Mouse (Mus musculus) hindbrain, embryonic 11.5 days (tissue): Measurements from ENCODE around the gene Stau1. TPM values are rescaled to one million over a fixed set of nuclear protein-coding genes. Genes with fewer than 3 reads are reported as not detected.

Experiments used
- ATAC-seq: fragments of 200-750 bp; cut with Nextera tagmentation; 2 replicates; pipeline ENCODE4 v1.8.0; 2017; ENCODE audit warnings: mild to moderate bottlenecking, moderate TSS enrichment, moderate library complexity; ENCODE audit not compliant: low FRiP score
- DNase-seq: peaks from one replicate; pipeline ENCODE4 v3.0.0-alpha.2; 2015; ENCODE audit warnings: low spot score
- H3K27ac ChIP-seq: fragments of 300-500 bp; sonication (generic); 2 replicates; pipeline ENCODE4 v1.5.1; 2014; ENCODE audit warnings: mild to moderate bottlenecking, low read depth, low read length
- H3K27me3 ChIP-seq: fragments of 300-500 bp; sonication (generic); 2 replicates; pipeline ENCODE4 v1.6.1; 2014; ENCODE audit warnings: mild to moderate bottlenecking, low read length, moderate library complexity, mixed read lengths; ENCODE audit not compliant: control insufficient read depth, insufficient read depth
- H3K36me3 ChIP-seq: fragments of 300-500 bp; sonication (generic); 2 replicates; pipeline ENCODE4 v1.6.1; 2014; ENCODE audit warnings: mild to moderate bottlenecking, low read length, moderate library complexity, mixed read lengths; ENCODE audit not compliant: control insufficient read depth, insufficient read depth
- H3K4me1 ChIP-seq: fragments of 300-500 bp; sonication (generic); replicated peaks from 2 replicates; pipeline ENCODE4 v1.6.1; 2014; ENCODE audit warnings: low read length, mixed read lengths; ENCODE audit not compliant: control insufficient read depth, insufficient read depth
- H3K4me2 ChIP-seq: fragments of 300-500 bp; sonication (generic); replicated peaks from 2 replicates; pipeline ENCODE4 v1.6.1; 2014; ENCODE audit warnings: mild to moderate bottlenecking, low read depth, low read length
- H3K4me3 ChIP-seq: fragments of 300-500 bp; sonication (generic); 2 replicates; pipeline ENCODE4 v1.5.1; 2014; ENCODE audit warnings: low read depth, low read length
- H3K9ac ChIP-seq: fragments of 300-500 bp; sonication (generic); 2 replicates; pipeline ENCODE4 v1.6.1; 2014; ENCODE audit warnings: low read depth, low read length
- H3K9me3 ChIP-seq: fragments of 300-500 bp; sonication (generic); 2 replicates; pipeline ENCODE4 v1.6.1; 2016; ENCODE audit warnings: low read length; ENCODE audit not compliant: control insufficient read depth
- WGBS: fragments of 180-500 bp; shearing (Covaris S2); extraction: QIAGEN DNeasy Blood & Tissue Kit; methylation state at CpG from one replicate; pipeline ENCODE4 v1.1.7; 2014; 5-methylcytosine and 5-hydroxymethylcytosine counted together
- polyA plus RNA-seq: library from polyadenylated mRNA; unstranded; fragments of >200 nt; fragmentation: Nextera tagmentation; extraction: Ambion mirVana; gene quantifications from 2 replicates; pipeline ENCODE4 v1.2.1, GENCODE M21; 2014

Stau1 gene
- polyA plus RNA-seq, 1 experiment from 2014 or later: 93.0 TPM

DNA sequence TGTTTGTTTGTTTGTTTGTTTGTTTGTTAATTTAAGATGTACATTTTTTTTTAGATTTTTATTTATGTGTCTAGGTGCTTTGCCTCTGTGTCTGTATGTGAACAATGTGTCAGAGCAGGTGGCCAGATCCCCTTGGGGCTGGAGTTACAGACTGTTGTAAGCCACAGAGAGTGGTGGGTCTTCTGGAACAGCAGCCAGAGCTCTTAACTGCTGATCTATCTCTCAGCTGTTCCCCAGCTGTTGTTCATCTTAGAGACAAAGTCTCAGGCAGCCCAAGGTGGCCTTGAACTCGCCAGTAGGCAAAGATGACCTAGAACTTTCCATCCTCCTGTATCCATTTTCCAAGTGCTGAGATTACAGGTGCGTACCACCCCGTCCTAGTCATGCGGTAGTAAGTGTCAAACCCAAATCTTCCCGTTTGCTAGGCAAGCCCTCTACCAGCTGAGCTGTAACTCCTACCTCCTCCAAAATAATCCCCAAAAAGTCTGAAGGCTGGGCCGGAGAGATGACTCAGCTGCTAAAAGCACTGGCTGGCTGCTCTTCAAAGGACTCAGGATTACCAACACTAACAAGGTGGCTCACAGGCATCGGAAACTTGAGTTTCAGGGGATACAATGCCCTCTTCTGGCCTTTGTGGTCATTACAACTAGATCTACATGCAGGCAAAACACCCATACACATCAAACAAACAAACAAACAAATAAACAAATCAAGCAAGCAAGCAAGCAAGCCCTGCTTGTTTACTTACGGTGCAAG, 8.2 kb upstream of the Stau1 start:
- Histone ChIP-seq H3K27me3 (no peaks in the 10 kb centered on the region), H3K4me3 (no peak overlapping the region), H3K27ac (no peak overlapping the region), H3K9me3 (no peaks in the 10 kb centered on the region), H3K36me3 (no peaks in the 10 kb centered on the region), H3K4me1 (no peaks in the 10 kb centered on the region), H3K4me2 (no peak overlapping the region), H3K9ac (no peak overlapping the region)
- DNase-seq (peak; percentile 75), ATAC-seq (no peak)
- 53% methylated on average over 8 of the region's 8 CpGs for WGBS

- no peak overlapping the region for H3K4me3 ChIP-seq
- no peaks in the 10 kb centered on the region for H3K4me1 ChIP-seq
- no peaks in the 10 kb centered on the region for H3K36me3 ChIP-seq
- no peaks in the 10 kb centered on the region for H3K9me3 ChIP-seq
- no peak for ATAC-seq
- no peak overlapping the region for H3K27ac ChIP-seq
- DNase-seq: no peak
- H3K27me3 ChIP-seq: no peaks in the 10 kb centered on the region
- H3K4me2 ChIP-seq: no peak overlapping the region
- H3K9ac ChIP-seq: no peak overlapping the region
- 80% methylated on average over 9 of the region's 9 CpGs for WGBS
Observed at GRCm38 (mm10) chr2:167001486-167001885, 5.4 kb upstream of the Stau1 start.

GRCm38 (mm10) chr2:166996533-166996894, 415 bp upstream of the Stau1 start:
- peak overlapping the region; percentile 46 for H3K4me2 ChIP-seq
- no peaks in the 10 kb centered on the region for H3K36me3 ChIP-seq
- H3K9me3 ChIP-seq: no peaks in the 10 kb centered on the region
- peak overlapping the region; percentile 64 for H3K9ac ChIP-seq
- H3K4me3 ChIP-seq: peak overlapping the region; percentile 99
- H3K27ac ChIP-seq: peak overlapping the region; percentile 39; the same call in 1 of the 2 replicates
- 45% methylated on average over 8 of the region's 8 CpGs for WGBS
- no peaks in the 10 kb centered on the region for H3K4me1 ChIP-seq
- DNase-seq (no peak), ATAC-seq (peak; percentile 51; the same call in 1 of the 2 replicates)
- H3K27me3 ChIP-seq: no peaks in the 10 kb centered on the region

DNA sequence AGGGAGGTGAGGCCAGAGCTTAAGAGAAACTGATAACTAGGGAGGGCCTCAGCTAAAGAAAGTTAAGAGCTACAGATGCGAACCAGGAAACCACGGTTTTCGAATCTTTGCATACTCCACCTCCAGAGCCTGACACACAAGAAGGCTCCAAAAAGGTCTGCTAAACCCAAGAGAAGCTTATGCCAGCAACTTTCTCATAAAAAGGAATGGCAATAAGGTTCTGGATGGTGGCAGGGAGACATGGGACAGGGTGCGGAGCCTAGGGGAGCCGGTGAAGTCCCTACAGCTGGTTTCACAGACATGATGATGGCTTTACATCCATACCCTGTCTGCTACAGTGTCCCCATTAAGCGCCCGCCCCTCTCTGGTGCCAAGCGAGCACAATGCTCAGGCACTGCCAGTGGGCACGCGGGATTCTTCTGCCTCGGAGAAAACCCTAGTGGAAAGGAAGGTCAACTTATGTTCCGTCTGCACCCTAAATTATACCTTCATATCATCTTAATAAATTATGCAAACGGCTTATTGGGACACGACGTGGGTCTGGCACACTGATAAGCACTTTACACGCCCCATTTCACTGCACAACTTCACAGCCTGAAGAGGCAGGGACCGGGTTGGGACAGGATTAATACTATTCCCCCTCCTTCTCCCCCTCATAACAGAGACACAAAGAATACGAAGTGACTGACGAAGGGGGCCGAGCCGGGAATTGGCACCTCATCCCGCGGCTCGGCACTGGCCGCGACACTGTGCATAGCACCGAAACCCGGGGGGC, 891 bp downstream of the Stau1 start:
- H3K9me3 ChIP-seq: no peaks in the 10 kb centered on the region
- H3K4me1 ChIP-seq: no peaks in the 10 kb centered on the region
- H3K27ac ChIP-seq: peak overlapping the region; percentile 95
- H3K4me2 ChIP-seq: peak overlapping the region; percentile 65
- no peaks in the 10 kb centered on the region for H3K36me3 ChIP-seq
- H3K9ac ChIP-seq: peak overlapping the region; percentile 97
- DNase-seq: no peak
- H3K4me3 ChIP-seq: peak overlapping the region; percentile 99
- 6% methylated on average over 27 of the region's 28 CpGs for WGBS
- no peaks in the 10 kb centered on the region for H3K27me3 ChIP-seq
- no peak; the same call in 1 of the 2 replicates for ATAC-seq

DNA sequence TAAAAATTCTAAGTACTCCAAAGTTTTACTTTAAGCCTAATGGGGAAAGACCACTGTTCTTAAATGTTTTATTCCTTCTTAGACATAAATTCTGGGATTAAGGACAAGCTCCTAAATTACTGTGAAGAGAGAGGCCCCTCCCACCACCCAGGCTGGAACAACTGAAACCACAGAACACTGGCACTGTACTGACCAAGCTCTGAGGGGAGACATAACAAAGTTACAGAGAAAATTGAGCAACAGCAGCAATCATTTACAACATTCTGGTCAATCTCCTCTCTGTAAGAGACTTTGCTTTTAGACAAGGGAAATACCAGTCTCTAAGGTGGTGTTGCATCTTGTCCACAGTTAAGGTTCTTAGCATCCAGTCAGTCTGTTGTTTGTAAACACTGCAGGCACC, 4.2 kb downstream of the Stau1 start:
- H3K27me3 ChIP-seq: no peaks in the 10 kb centered on the region
- no peak overlapping the region for H3K4me2 ChIP-seq
- H3K4me1 ChIP-seq: no peaks in the 10 kb centered on the region
- no peaks in the 10 kb centered on the region for H3K36me3 ChIP-seq
- no peak overlapping the region for H3K4me3 ChIP-seq
- no peak for DNase-seq
- no peak overlapping the region for H3K9ac ChIP-seq
- ATAC-seq: no peak
- H3K9me3 ChIP-seq: no peaks in the 10 kb centered on the region
- no peak overlapping the region for H3K27ac ChIP-seq

DNA sequence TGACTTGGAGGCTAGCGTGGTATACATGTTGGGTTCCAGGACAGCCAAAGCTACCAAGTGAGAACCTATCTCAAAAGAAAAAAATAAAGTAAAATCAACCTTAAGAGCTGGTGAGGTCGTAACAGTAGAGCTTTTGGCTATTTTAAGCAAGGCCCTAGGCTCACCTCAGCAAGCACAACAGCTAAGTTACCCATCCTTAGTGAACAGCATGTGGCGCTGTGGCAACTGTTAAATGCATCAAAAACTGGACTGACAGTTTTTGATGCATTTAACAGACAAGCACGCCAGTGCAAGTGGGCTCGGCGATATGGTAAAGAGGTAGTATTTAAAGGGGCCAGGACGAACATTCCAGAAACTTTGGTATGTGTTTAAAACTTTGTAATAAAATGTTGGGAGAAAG, 5.2 kb downstream of the Stau1 start:
- Histone ChIP-seq H3K4me2 (no peak overlapping the region), H3K9ac (no peak overlapping the region), H3K36me3 (no peaks in the 10 kb centered on the region), H3K4me1 (no peaks in the 10 kb centered on the region), H3K27ac (no peak overlapping the region), H3K9me3 (no peaks in the 10 kb centered on the region), H3K27me3 (no peaks in the 10 kb centered on the region), H3K4me3 (no peak overlapping the region)
- ATAC-seq: no peak
- WGBS: 86% methylated on average over 7 of the region's 7 CpGs
- no peak for DNase-seq

GRCm38 (mm10) chr2:166983351-166983894, 12.7 kb downstream of the Stau1 start:
- WGBS: 76% methylated on average over 4 of the region's 4 CpGs
- no peak overlapping the region for H3K27ac ChIP-seq
- no peaks in the 10 kb centered on the region for H3K27me3 ChIP-seq
- no peaks in the 10 kb centered on the region for H3K36me3 ChIP-seq
- no peaks in the 10 kb centered on the region for H3K9me3 ChIP-seq
- no peaks in the 10 kb centered on the region for H3K4me1 ChIP-seq
- no peak overlapping the region for H3K9ac ChIP-seq
- ATAC-seq (no peak), DNase-seq (no peak)
- no peak overlapping the region for H3K4me3 ChIP-seq
- no peak overlapping the region for H3K4me2 ChIP-seq

DNA sequence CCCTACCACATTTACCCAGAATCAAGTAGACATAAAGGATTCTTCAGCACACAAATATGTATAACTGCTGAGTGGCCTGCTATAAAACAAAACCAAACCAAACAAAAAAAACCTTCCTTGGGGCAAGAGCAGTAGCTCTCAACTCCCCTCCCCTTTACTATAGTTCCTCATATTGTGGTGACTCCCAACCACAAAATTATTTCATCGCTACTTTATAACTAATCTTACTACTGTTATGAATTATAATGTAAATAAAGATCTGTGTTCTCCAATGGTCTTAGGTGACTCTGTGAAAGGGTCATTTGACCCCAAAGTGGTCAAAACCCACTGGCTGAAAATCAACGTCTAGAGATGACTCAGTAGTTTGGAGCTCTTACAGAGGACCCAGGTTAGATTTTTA, 15.9 kb downstream of the Stau1 start:
- no peaks in the 10 kb centered on the region for H3K27me3 ChIP-seq
- no peak overlapping the region for H3K27ac ChIP-seq
- no peak overlapping the region for H3K4me2 ChIP-seq
- no peak for ATAC-seq
- WGBS: 90% methylated on average over 2 of the region's 2 CpGs
- H3K4me3 ChIP-seq: no peak overlapping the region
- no peaks in the 10 kb centered on the region for H3K4me1 ChIP-seq
- no peaks in the 10 kb centered on the region for H3K9me3 ChIP-seq
- DNase-seq: no peak
- H3K36me3 ChIP-seq: no peaks in the 10 kb centered on the region
- H3K9ac ChIP-seq: no peak overlapping the region
